Mouse (Mus musculus) stomach, embryonic 16.5 days (tissue): ENCODE data around the gene Pde10a. TPM values are rescaled to one million over a fixed set of nuclear protein-coding genes. Genes with fewer than 3 reads are reported as not detected.

Source experiments
- ATAC-seq: fragments of 200-750 bp; cut with Nextera tagmentation; 2 replicates; pipeline ENCODE4 v1.8.0; 2017; ENCODE audit warnings: moderate number of reproducible peaks, moderate TSS enrichment; ENCODE audit not compliant: insufficient read depth, low FRiP score
- H3K27ac ChIP-seq: fragments of 300-500 bp; sonication (generic); 2 replicates; pipeline ENCODE4 v1.5.1; 2014; ENCODE audit warnings: low read length
- H3K27me3 ChIP-seq: fragments of 300-500 bp; sonication (generic); 2 replicates; pipeline ENCODE4 v1.6.1; 2014; ENCODE audit warnings: low read length, control low read depth, mixed read lengths; ENCODE audit not compliant: control insufficient read depth, insufficient read depth
- H3K36me3 ChIP-seq: fragments of 300-500 bp; sonication (generic); 2 replicates; pipeline ENCODE4 v1.6.1; 2014; ENCODE audit warnings: low read length; ENCODE audit not compliant: control insufficient read depth, insufficient read depth
- H3K4me1 ChIP-seq: fragments of 300-500 bp; sonication (generic); 2 replicates; pipeline ENCODE4 v1.6.1; 2014; ENCODE audit warnings: low read length, control low read depth, mixed read lengths; ENCODE audit not compliant: control insufficient read depth, insufficient read depth
- H3K4me2 ChIP-seq: fragments of 300-500 bp; sonication (generic); 2 replicates; pipeline ENCODE4 v1.6.1; 2014; ENCODE audit warnings: low read depth, low read length, mixed read lengths
- H3K4me3 ChIP-seq: fragments of 300-500 bp; sonication (generic); replicated peaks from 2 replicates; pipeline ENCODE4 v1.5.1; 2014; ENCODE audit warnings: mild to moderate bottlenecking, low read length
- H3K9ac ChIP-seq: fragments of 300-500 bp; sonication (generic); 2 replicates; pipeline ENCODE4 v1.6.1; 2014; ENCODE audit warnings: low read length
- H3K9me3 ChIP-seq: fragments of 300-500 bp; sonication (generic); replicated peaks from 2 replicates; pipeline ENCODE4 v1.6.1; 2016; ENCODE audit warnings: low read length, control low read depth; ENCODE audit not compliant: control insufficient read depth
- WGBS: fragments of 180-500 bp; shearing (Covaris S2); extraction: QIAGEN DNeasy Blood & Tissue Kit; methylation state at CpG from one replicate; pipeline ENCODE4 v1.1.7; 2014; 5-methylcytosine and 5-hydroxymethylcytosine counted together
- polyA plus RNA-seq: library from polyadenylated mRNA; unstranded; fragments of >200 nt; fragmentation: Nextera tagmentation; extraction: Ambion mirVana; gene quantifications from 2 replicates; pipeline ENCODE4 v1.2.1, GENCODE M21; 2015

The Pde10a gene
- polyA plus RNA-seq, 1 experiment from 2014 or later, result 1.2 TPM

DNA sequence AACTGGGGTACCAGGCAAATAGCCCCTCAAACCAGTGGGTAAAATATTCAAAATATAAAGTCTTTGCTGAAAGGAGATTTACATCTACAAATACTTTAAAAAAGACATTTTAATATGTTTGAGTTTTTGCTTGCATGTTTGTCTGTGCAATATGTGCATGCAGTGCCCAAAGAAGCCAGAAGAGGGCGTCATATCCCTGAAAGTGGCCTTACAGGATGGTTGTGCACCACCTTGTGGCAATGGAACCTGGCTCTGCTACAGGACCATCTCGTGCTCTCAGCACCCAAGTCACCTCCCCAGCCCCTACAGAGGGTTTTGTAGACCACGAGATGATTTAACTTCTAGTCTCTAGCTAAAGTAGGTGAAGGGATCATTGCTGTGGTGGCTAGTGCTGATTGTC lies 8.7 kb downstream of the Pde10a start:
- Histone ChIP-seq H3K9ac (no peak overlapping the region), H3K4me2 (no peak overlapping the region), H3K27ac (no peak overlapping the region), H3K36me3 (no peaks in the 10 kb centered on the region), H3K4me1 (no peaks in the 10 kb centered on the region), H3K27me3 (no peaks in the 10 kb centered on the region), H3K9me3 (no peaks in the 10 kb centered on the region), H3K4me3 (no peak overlapping the region)
- ATAC-seq, result no peak
- WGBS, result 54% methylated on average over 3 of the region's 3 CpGs

DNA sequence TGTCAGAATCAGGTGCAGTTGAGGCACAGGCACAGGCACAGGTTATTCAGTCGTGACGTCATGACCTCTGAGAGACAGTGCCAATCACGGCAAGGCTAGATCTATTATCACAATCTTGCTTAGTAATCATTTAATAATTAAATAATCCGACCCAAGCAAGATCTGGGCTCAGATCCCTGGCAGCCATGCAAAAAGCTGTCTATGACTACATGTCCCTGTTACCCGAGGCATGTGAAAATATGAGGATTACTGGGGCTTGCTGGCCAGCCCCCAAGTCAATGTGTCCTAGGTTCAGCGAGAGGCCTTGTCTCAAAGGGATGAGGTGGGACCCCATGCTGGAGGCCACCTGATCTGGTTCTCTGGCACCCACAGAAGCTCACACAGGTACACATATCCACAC lies 11.3 kb downstream of the Pde10a start:
- no peaks in the 10 kb centered on the region for H3K4me1 ChIP-seq
- ATAC-seq, result no peak
- H3K9me3 ChIP-seq, result no peaks in the 10 kb centered on the region
- H3K4me3 ChIP-seq, result no peak overlapping the region
- H3K36me3 ChIP-seq, result no peaks in the 10 kb centered on the region
- no peak overlapping the region for H3K9ac ChIP-seq
- 72% methylated on average over 6 of the region's 6 CpGs for WGBS
- no peaks in the 10 kb centered on the region for H3K27me3 ChIP-seq
- H3K4me2 ChIP-seq, result no peak overlapping the region
- H3K27ac ChIP-seq, result no peak overlapping the region

DNA sequence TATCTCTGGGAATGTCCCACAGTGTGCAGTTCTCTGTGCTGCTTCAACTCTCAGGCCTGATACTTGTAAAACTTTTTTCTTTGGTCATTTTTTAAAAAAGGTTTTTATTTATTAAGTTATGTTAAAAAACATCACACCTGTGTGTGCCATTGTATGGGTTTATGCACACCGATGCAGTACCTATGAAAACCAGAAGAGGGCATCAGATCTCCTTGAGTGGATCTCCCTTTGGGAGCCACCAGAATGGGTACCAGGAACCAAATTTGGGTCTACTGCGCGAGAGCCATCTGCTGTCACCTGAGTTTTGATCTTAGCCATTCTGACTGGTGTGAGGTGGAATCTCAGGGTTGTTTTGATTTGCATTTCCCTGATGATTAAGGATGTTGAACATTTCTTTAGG lies 12.9 kb downstream of the Pde10a start:
- 66% methylated on average over 3 of the region's 3 CpGs for WGBS
- no peak for ATAC-seq
- H3K4me3 ChIP-seq, result no peak overlapping the region
- no peak overlapping the region for H3K9ac ChIP-seq
- H3K27ac ChIP-seq, result no peak overlapping the region
- H3K9me3 ChIP-seq, result no peaks in the 10 kb centered on the region
- H3K4me1 ChIP-seq, result no peaks in the 10 kb centered on the region
- H3K27me3 ChIP-seq, result no peaks in the 10 kb centered on the region
- no peaks in the 10 kb centered on the region for H3K36me3 ChIP-seq
- no peak overlapping the region for H3K4me2 ChIP-seq

DNA sequence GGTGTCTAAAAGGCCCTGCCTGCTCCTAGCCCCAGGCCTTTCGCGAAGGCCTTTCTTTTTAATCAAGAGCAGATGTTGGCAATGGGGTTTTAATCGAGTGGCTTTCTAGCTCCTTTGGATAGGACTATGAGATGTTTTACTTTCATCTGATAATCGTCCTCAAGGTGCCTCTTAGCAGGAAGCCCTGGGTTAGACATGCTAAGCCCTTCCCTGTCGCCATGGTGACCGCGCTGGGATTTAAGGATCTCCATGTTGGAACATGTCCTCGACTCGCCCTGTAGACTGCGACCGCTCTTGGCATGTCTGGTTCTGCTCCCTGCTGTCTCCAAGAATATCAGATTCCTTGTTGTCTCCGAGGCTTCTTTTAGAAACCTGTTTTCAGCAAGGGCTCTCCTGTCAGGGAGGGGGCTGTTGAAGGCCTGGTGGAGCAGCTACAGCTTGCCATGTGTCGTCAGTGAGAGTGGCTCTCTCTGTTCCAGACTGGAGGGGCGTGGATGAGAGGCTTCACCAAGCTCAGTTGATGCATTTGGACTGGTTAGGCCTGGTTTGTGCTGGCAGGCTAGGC lies 16.9 kb downstream of the Pde10a start:
- no peaks in the 10 kb centered on the region for H3K27me3 ChIP-seq
- no peak overlapping the region for H3K4me2 ChIP-seq
- no peaks in the 10 kb centered on the region for H3K36me3 ChIP-seq
- no peak for ATAC-seq
- H3K27ac ChIP-seq, result no peak overlapping the region
- H3K9me3 ChIP-seq, result no peaks in the 10 kb centered on the region
- no peak overlapping the region for H3K9ac ChIP-seq
- no peak overlapping the region for H3K4me3 ChIP-seq
- no peaks in the 10 kb centered on the region for H3K4me1 ChIP-seq
- WGBS, result 77% methylated on average over 14 of the region's 14 CpGs

DNA sequence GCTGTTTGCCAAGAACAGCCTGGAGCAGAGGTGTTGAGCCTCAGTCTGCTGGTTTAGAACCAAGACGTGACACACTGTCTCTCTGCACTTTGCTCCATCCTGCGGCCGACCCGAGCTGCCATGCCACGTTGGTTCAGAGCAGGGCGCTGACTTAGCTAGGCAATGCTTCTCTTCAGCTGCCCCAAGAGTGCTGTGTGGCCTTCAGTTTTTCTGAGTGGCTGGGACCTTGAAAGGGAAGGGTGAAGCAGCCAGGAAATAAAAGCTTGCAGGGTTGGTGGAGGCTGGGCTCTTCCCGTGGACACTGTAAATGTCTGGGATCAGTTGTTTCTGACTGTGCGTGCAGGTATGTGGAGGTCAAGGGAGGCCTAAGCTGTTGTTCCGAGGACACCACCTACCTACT lies 21.2 kb downstream of the Pde10a start:
- H3K9me3 ChIP-seq, result no peaks in the 10 kb centered on the region
- no peak overlapping the region for H3K4me3 ChIP-seq
- no peak overlapping the region for H3K27ac ChIP-seq
- H3K27me3 ChIP-seq, result no peaks in the 10 kb centered on the region
- 76% methylated on average over 9 of the region's 9 CpGs for WGBS
- no peak overlapping the region for H3K4me2 ChIP-seq
- ATAC-seq, result no peak
- no peaks in the 10 kb centered on the region for H3K36me3 ChIP-seq
- no peaks in the 10 kb centered on the region for H3K4me1 ChIP-seq
- no peak overlapping the region for H3K9ac ChIP-seq

DNA sequence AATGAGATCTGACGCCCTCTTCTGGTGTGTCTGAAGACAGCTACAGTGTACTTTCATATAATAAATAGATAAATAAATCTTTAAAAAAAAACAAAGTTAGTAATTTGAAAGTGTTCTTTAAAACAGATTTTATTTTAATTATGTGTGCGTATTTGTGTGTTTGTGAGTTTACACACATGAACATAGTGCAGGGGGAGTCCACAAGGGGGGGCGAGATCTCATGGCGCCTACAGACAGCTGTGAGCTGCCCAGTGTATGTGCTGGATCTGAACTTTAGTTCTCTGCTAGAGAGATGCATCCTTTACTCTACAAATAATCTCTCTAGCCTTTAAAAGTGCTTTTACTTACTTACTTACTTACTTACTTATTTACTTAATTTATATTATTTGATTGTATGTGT lies 23.6 kb downstream of the Pde10a start:
- ATAC-seq, result no peak
- no peak overlapping the region for H3K4me3 ChIP-seq
- no peaks in the 10 kb centered on the region for H3K9me3 ChIP-seq
- 80% methylated on average over 4 of the region's 4 CpGs for WGBS
- no peaks in the 10 kb centered on the region for H3K36me3 ChIP-seq
- no peaks in the 10 kb centered on the region for H3K4me1 ChIP-seq
- H3K9ac ChIP-seq, result no peak overlapping the region
- H3K27ac ChIP-seq, result no peak overlapping the region
- H3K27me3 ChIP-seq, result no peaks in the 10 kb centered on the region
- H3K4me2 ChIP-seq, result no peak overlapping the region

DNA sequence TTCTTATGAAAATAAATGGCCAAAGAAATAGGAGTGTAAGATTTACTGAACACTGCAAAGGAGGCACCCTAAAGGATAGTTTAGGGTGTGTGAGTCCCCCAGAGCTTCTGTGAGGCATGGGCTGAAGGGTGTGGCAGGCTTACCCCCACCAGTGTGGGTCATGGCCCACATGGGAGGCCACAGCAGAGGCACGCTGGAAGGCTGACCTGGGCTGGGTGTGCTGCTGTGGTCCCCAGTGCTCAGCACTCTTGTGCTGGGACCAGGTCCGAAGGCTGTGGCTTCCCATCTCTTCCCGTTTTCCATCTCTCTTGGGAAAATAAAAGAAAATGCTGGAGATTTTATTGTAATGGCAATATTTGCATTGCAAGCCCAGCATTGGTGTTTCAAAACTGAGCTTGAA lies 26.5 kb downstream of the Pde10a start:
- WGBS, result 58% methylated on average over 3 of the region's 3 CpGs
- H3K9ac ChIP-seq, result no peak overlapping the region

DNA sequence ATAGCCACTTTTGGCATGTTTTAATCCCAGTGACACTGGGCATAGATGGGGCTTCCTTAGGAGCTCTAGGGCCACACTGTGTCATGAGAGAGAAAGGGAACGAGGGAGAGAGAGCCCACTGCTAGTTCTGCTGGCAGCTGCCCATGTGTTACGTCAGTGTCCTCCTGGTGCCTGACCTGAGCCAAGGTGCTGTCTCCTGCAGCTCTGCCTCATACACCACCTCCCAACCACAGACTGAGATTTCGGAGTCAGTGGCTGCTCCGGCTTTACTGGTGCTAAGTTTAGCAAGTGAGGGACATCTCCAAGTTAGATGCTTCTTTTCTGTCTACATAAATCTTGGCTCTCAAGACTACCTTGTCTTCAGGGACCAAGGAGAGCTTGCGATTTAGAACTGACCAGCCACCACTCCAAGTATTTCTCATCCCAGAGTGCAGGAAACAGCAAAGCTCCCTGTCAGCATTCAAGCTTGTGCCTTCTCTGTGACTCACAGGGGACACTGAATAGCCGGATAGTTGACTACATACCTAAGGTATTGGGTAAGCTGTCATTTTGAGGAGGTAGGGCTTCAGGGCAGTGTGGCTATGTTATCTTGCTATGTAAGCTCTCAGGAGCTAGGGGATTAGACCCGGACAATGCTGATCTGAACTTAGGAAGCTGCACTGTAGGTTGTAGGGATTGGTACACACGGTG lies 27.3 kb downstream of the Pde10a start:
- H3K4me3 ChIP-seq, result no peak overlapping the region
- no peak for ATAC-seq
- H3K4me2 ChIP-seq, result no peak overlapping the region
- no peak overlapping the region for H3K9ac ChIP-seq
- no peak overlapping the region for H3K27ac ChIP-seq
- no peaks in the 10 kb centered on the region for H3K36me3 ChIP-seq
- WGBS, result 76% methylated on average over 8 of the region's 8 CpGs
- H3K27me3 ChIP-seq, result no peaks in the 10 kb centered on the region
- no peaks in the 10 kb centered on the region for H3K4me1 ChIP-seq
- H3K9me3 ChIP-seq, result no peaks in the 10 kb centered on the region

More for the DNA sequence above, 26.5 kb downstream of the Pde10a start:
- ATAC-seq, result no peak
- no peak overlapping the region for H3K27ac ChIP-seq
- no peaks in the 10 kb centered on the region for H3K4me1 ChIP-seq
- no peak overlapping the region for H3K4me2 ChIP-seq
- no peak overlapping the region for H3K4me3 ChIP-seq
- H3K36me3 ChIP-seq, result no peaks in the 10 kb centered on the region
- H3K9me3 ChIP-seq, result no peaks in the 10 kb centered on the region
- no peaks in the 10 kb centered on the region for H3K27me3 ChIP-seq

DNA sequence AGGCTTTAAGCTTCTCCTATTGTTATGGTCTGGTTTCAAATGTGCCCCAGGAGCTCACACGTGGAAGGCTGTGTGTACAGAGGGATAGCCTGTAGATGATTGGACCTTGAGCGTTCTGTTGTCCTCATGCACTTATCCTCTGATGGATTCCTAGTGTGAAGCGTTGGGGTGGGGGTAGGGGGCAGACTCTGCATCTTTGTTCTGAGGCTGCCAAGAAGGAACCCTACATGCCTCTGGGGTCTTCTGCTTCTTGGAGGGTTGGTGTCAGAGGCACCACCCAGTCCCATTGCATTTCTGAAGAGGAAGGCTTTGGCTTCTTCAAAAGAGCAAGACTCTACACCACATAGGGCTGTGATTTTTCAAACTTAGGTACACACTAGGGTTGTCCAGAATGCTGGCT lies 28.4 kb downstream of the Pde10a start:
- Histone ChIP-seq H3K4me3 (no peak overlapping the region), H3K27ac (no peak overlapping the region), H3K4me2 (no peak overlapping the region), H3K27me3 (no peaks in the 10 kb centered on the region), H3K9ac (no peak overlapping the region), H3K36me3 (no peaks in the 10 kb centered on the region), H3K4me1 (no peaks in the 10 kb centered on the region), H3K9me3 (no peaks in the 10 kb centered on the region)
- ATAC-seq, result no peak
- WGBS, result 69% methylated on average over 3 of the region's 3 CpGs
